Mouse (Mus musculus) lung, adult 2 months (tissue): ENCODE measurements at regions not wholly inside any gene's neighbourhood (a gene's known extent, or its start where the extent isn't known, plus 50 kb on each side); places are given as distances from the start of the nearest gene placed in this dataset.

Experiments used
- DNase-seq: peaks from one replicate; pipeline ENCODE4 v3.0.0; 2022
- H3K4me1 ChIP-seq: fragments of 200-500 bp; 2 replicates; pipeline ENCODE4 v1.6.1; 2011; ENCODE audit warnings: low read length; ENCODE audit not compliant: control insufficient read depth, insufficient read depth
- H3K4me3 ChIP-seq: fragments of 200-500 bp; replicated peaks from 2 replicates; pipeline ENCODE3; 2011; ENCODE audit warnings: low read depth, mild to moderate bottlenecking, control low read depth, low read length; ENCODE audit errors: extremely low read depth
- CTCF ChIP-seq: fragments of 200-500 bp; IDR thresholded peaks from 2 replicates; pipeline ENCODE4 v1.5.1; 2011; ENCODE audit warnings: mild to moderate bottlenecking, low read length, control low read depth; ENCODE audit not compliant: insufficient read depth
- POLR2A ChIP-seq: fragments of 200-500 bp; IDR thresholded peaks from 2 replicates; pipeline ENCODE4 v1.6.1; 2011; ENCODE audit warnings: low read depth, mild to moderate bottlenecking, control low read depth, low read length, borderline replicate concordance; ENCODE audit errors: extremely low read depth
- WGBS: fragments of 180-500 bp; shearing (Covaris S2); methylation state at CpG from one replicate; pipeline ENCODE4 v1.1.7; 2018; 5-methylcytosine and 5-hydroxymethylcytosine counted together

DNA sequence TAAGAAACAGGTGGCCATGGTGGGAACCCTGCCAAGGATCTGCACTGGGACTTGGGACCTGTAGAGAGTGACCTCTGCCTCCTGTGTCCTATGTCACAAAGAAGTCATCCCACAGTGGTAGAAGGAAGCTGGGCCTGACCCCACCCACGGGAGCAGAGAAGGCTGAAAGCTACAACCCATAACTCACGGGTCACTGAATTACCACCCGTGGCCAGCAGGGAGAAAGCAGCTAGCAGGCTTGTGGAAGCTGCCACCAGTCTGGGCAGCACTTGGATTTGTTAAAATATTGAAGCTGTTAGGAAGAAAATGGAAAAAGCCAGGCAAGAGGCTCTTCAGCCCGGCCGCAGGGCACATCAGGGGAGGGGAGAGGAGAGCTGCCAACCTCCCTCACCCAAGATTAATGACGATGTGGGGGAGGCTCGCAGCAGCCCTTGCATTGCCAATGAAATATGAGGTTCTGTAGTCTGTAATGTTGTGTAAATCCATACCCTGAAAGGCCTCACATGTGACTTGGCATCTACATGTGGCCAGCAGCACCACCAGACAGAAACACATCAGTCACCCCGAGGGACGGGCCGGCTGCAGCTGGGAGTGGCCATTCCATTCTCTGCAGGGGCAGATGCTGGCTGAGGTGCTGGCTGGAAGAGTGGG lies 94.5 kb downstream of the Olfm1 start:
- Histone ChIP-seq H3K4me3 (no peak overlapping the region), H3K4me1 (no peaks in the 10 kb centered on the region)
- 24% methylated on average over 10 of the region's 10 CpGs for WGBS
- no peak for DNase-seq
- no peak for TF ChIP-seq POLR2A
- TF ChIP-seq CTCF: no peak

GRCm38 (mm10) chr2:28289339-28289738 lies 96.5 kb downstream of the Olfm1 start:
- DNase-seq: no peak
- H3K4me3 ChIP-seq: no peak overlapping the region
- WGBS: 65% methylated on average over 6 of the region's 6 CpGs
- TF ChIP-seq POLR2A: no peak
- no peak for TF ChIP-seq CTCF
- no peaks in the 10 kb centered on the region for H3K4me1 ChIP-seq

- TF ChIP-seq CTCF (no peak), POLR2A (no peak)
- Histone ChIP-seq H3K4me3 (no peak overlapping the region), H3K4me1 (no peaks in the 10 kb centered on the region)
- DNase-seq: no peak
- WGBS: 66% methylated on average over 11 of the region's 11 CpGs
Observed at GRCm38 (mm10) chr2:28289860-28290471, 97.2 kb downstream of the Olfm1 start.

GRCm38 (mm10) chr2:28294509-28294908 lies 101.7 kb downstream of the Olfm1 start:
- Histone ChIP-seq H3K4me3 (no peak overlapping the region), H3K4me1 (no peaks in the 10 kb centered on the region)
- TF ChIP-seq CTCF (no peak), POLR2A (no peak)
- 40% methylated on average over 7 of the region's 7 CpGs for WGBS
- no peak for DNase-seq

GRCm38 (mm10) chr2:28296183-28296582 lies 103.4 kb downstream of the Olfm1 start:
- Histone ChIP-seq H3K4me3 (no peak overlapping the region), H3K4me1 (no peaks in the 10 kb centered on the region)
- TF ChIP-seq CTCF (no peak), POLR2A (no peak)
- DNase-seq: no peak
- 85% methylated on average over 12 of the region's 12 CpGs for WGBS

DNA sequence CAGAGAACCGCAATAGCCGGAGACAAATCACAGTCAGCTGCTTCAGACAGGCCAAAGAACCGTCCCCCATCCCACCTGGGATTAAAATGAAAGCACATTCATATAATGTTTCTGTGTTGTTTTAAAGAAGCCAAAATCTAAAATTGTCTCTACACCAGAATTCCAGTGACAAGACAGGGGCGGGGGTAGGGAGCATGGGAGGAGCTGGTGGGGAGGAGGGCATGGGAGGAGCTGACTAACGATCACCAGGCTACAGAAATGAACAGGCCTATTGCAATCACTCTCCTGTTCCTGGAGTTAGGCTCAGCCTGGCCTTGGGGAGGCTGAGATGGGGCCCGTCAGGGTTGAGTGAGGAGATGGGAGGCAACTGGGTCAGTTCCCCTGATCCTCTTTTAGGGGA lies 105.9 kb downstream of the Olfm1 start:
- Histone ChIP-seq H3K4me1 (no peaks in the 10 kb centered on the region), H3K4me3 (no peak overlapping the region)
- 58% methylated on average over 6 of the region's 6 CpGs for WGBS
- TF ChIP-seq POLR2A (no peak), CTCF (no peak)
- no peak for DNase-seq

DNA sequence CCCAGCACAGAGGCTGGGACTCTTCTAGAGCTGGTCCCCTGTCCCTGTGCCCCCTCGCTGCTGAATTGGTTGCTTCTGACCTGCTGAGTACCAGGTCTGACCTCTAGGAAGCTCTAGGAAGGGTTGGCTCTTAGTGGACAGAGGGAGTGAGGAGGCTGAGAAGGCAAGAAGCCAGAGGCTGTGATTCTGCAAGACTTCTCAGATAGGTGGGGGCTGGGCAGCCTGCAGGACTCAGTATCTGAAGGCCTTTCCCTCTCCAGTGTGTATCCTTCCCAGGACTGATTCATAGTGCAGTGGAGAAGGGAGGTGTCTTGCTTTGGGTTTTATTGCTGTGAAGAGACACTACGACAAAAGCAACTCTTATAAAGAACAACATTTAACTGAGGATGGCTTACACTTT lies 106.6 kb downstream of the Olfm1 start:
- WGBS: 85% methylated on average over 2 of the region's 2 CpGs
- Histone ChIP-seq H3K4me3 (no peak overlapping the region), H3K4me1 (no peaks in the 10 kb centered on the region)
- no peak for DNase-seq
- TF ChIP-seq CTCF (no peak), POLR2A (no peak)

- DNase-seq: no peak
- no peaks in the 10 kb centered on the region for H3K4me1 ChIP-seq
- H3K4me3 ChIP-seq: no peak overlapping the region
- TF ChIP-seq CTCF (no peak), POLR2A (no peak)
- WGBS: 68% methylated on average over 4 of the region's 4 CpGs
Observed at GRCm38 (mm10) chr2:28301313-28301712, 108.5 kb downstream of the Olfm1 start.

DNA sequence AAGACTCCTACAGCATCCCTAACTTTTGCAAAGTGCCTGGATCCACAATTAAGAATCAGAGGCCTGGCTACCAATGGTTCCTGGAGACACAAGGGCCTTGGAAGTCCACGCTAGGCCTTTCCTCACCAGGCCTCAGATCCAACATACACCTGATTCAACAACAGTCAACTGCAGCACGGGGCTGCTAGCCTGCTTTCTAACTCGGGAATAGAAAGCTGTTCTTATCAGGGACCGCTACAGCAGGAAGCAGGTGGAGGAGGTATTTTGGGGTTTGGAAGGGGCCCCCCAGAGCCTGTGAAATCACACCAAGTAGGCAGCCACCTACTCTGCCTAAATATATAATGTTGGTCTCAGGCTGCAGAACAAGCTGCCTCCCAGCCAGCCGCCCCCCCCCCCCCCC lies 111.1 kb downstream of the Olfm1 start:
- WGBS: 79% methylated on average over 5 of the region's 5 CpGs
- no peak for DNase-seq
- no peak for TF ChIP-seq POLR2A
- TF ChIP-seq CTCF: no peak
- Histone ChIP-seq H3K4me3 (no peak overlapping the region), H3K4me1 (no peaks in the 10 kb centered on the region)

- 6% methylated on average over 3 of the region's 3 CpGs for WGBS
- peak; percentile 53 for DNase-seq
Observed at GRCm38 (mm10) chr2:28304712-28305111, 111.9 kb downstream of the Olfm1 start.

More at GRCm38 (mm10) chr2:28304712-28305111, 111.9 kb downstream of the Olfm1 start:
- no peak overlapping the region for H3K4me3 ChIP-seq
- peak; percentile 80 for TF ChIP-seq CTCF
- TF ChIP-seq POLR2A: no peak
- H3K4me1 ChIP-seq: no peaks in the 10 kb centered on the region
